Mouse (Mus musculus) testis, adult 2 months (tissue): Measurements from ENCODE around the gene Tmem209.

Source experiments
- CTCF ChIP-seq: fragments of 200-500 bp; IDR thresholded peaks from 2 replicates; pipeline ENCODE4 v1.5.1; 2012; ENCODE audit warnings: low read depth, mild to moderate bottlenecking, inconsistent platforms, low read length, moderate library complexity; ENCODE audit not compliant: control insufficient read depth, insufficient read depth, insufficient replicate concordance
- POLR2A ChIP-seq: fragments of 200-500 bp; IDR thresholded peaks from 2 replicates; pipeline ENCODE4 v1.6.1; 2012; ENCODE audit warnings: low read depth, mild to moderate bottlenecking, inconsistent platforms, low read length, moderate library complexity; ENCODE audit not compliant: control insufficient read depth

- TF ChIP-seq CTCF, result no peak
- TF ChIP-seq POLR2A, result no peak
Observed at GRCm38 (mm10) chr6:30554092-30554491, 44.5 kb upstream of the Tmem209 start.
